Mouse (Mus musculus) limb, embryonic 10.5 days (tissue): ENCODE measurements at regions not wholly inside any gene's neighbourhood (a gene's known extent, or its start where the extent isn't known, plus 50 kb on each side); places are given as distances from the start of the nearest gene placed in this dataset.
A peak's percentile ranks its signal among the peaks of the same experiment; 100 is the strongest.

Experiments used
- DNase-seq: peaks from one replicate; pipeline ENCODE4 v3.0.0-alpha.2; 2017; ENCODE audit warnings: low spot score
- H3K27ac ChIP-seq: fragments of 300-500 bp; sonication (generic); 2 replicates; pipeline ENCODE4 v1.5.1; 2016; ENCODE audit warnings: mild to moderate bottlenecking
- H3K27me3 ChIP-seq: fragments of 300-500 bp; sonication (generic); 2 replicates; pipeline ENCODE4 v1.6.1; 2016; ENCODE audit warnings: low read depth, mild to moderate bottlenecking; ENCODE audit not compliant: poor library complexity, severe bottlenecking
- H3K36me3 ChIP-seq: fragments of 300-500 bp; sonication (generic); 2 replicates; pipeline ENCODE4 v1.6.1; 2016; ENCODE audit warnings: mild to moderate bottlenecking, moderate library complexity
- H3K4me1 ChIP-seq: fragments of 300-500 bp; sonication (generic); 2 replicates; pipeline ENCODE4 v1.6.1; 2016
- H3K4me3 ChIP-seq: fragments of 300-500 bp; sonication (generic); 2 replicates; pipeline ENCODE4 v1.5.1; 2016; ENCODE audit warnings: mild to moderate bottlenecking, moderate library complexity
- H3K9me3 ChIP-seq: fragments of 300-500 bp; sonication (generic); replicated peaks from 2 replicates; pipeline ENCODE4 v1.6.1; 2016; ENCODE audit warnings: mild to moderate bottlenecking
- WGBS: fragments of 180-500 bp; shearing (Covaris S2); methylation state at CpG from one replicate; pipeline ENCODE4 v1.1.7; 2016; 5-methylcytosine and 5-hydroxymethylcytosine counted together

- H3K27ac ChIP-seq: no peak overlapping the region
- no peaks in the 10 kb centered on the region for H3K9me3 ChIP-seq
- no peak overlapping the region for H3K4me3 ChIP-seq
- 86% methylated on average over 6 of the region's 6 CpGs for WGBS
- H3K27me3 ChIP-seq: no peaks in the 10 kb centered on the region
- H3K4me1 ChIP-seq: peaks cover 19% of the 10 kb centered on the region
- DNase-seq: no peak
- H3K36me3 ChIP-seq: no peaks in the 10 kb centered on the region
Observed at GRCm38 (mm10) chr6:98635816-98636215, 293.3 kb upstream of the Gm765 start.

- Histone ChIP-seq H3K4me1 (peaks cover 19% of the 10 kb centered on the region), H3K27me3 (no peaks in the 10 kb centered on the region), H3K27ac (no peak overlapping the region), H3K36me3 (no peaks in the 10 kb centered on the region), H3K4me3 (no peak overlapping the region), H3K9me3 (no peaks in the 10 kb centered on the region)
- WGBS: 56% methylated on average over 18 of the region's 18 CpGs
- DNase-seq: peak; percentile 47
Observed at GRCm38 (mm10) chr6:98632278-98633063, 289.9 kb upstream of the Gm765 start.

- Histone ChIP-seq H3K27me3 (no peaks in the 10 kb centered on the region), H3K4me1 (peaks cover 19% of the 10 kb centered on the region), H3K9me3 (no peaks in the 10 kb centered on the region), H3K4me3 (no peak overlapping the region), H3K36me3 (no peaks in the 10 kb centered on the region), H3K27ac (no peak overlapping the region)
- no peak for DNase-seq
- WGBS: 34% methylated on average over 8 of the region's 8 CpGs
Observed at GRCm38 (mm10) chr6:98631269-98631668, 288.7 kb upstream of the Gm765 start.

- Histone ChIP-seq H3K27me3 (no peaks in the 10 kb centered on the region), H3K9me3 (no peaks in the 10 kb centered on the region), H3K4me3 (no peak overlapping the region), H3K4me1 (peaks cover 19% of the 10 kb centered on the region), H3K27ac (no peak overlapping the region), H3K36me3 (no peaks in the 10 kb centered on the region)
- no peak for DNase-seq
- 78% methylated on average over 4 of the region's 4 CpGs for WGBS
Observed at GRCm38 (mm10) chr6:98629646-98630045, 287.1 kb upstream of the Gm765 start.

- Histone ChIP-seq H3K9me3 (no peaks in the 10 kb centered on the region), H3K4me1 (peaks cover 4% of the 10 kb centered on the region), H3K36me3 (no peaks in the 10 kb centered on the region), H3K27ac (no peak overlapping the region), H3K4me3 (no peak overlapping the region), H3K27me3 (no peaks in the 10 kb centered on the region)
- 94% methylated on average over 10 of the region's 10 CpGs for WGBS
- no peak for DNase-seq
Observed at GRCm38 (mm10) chr6:98626435-98626834, 283.9 kb upstream of the Gm765 start.

- Histone ChIP-seq H3K9me3 (no peaks in the 10 kb centered on the region), H3K27ac (no peak overlapping the region), H3K4me3 (no peak overlapping the region), H3K4me1 (peaks cover 3% of the 10 kb centered on the region; the same call in 1 of the 2 replicates), H3K27me3 (no peaks in the 10 kb centered on the region), H3K36me3 (no peaks in the 10 kb centered on the region)
- DNase-seq: no peak
- WGBS: 91% methylated on average over 3 of the region's 3 CpGs
Observed at GRCm38 (mm10) chr6:98620886-98621285, 278.3 kb upstream of the Gm765 start.

- no peak for DNase-seq
- no peak overlapping the region for H3K4me3 ChIP-seq
- no peak overlapping the region for H3K27ac ChIP-seq
- no peaks in the 10 kb centered on the region for H3K9me3 ChIP-seq
- no peaks in the 10 kb centered on the region for H3K27me3 ChIP-seq
- H3K4me1 ChIP-seq: peaks cover 12% of the 10 kb centered on the region
- 86% methylated on average over 10 of the region's 10 CpGs for WGBS
- H3K36me3 ChIP-seq: no peaks in the 10 kb centered on the region
Observed at GRCm38 (mm10) chr6:98613030-98613429, 270.5 kb upstream of the Gm765 start.

- Histone ChIP-seq H3K4me1 (peaks cover 12% of the 10 kb centered on the region), H3K9me3 (no peaks in the 10 kb centered on the region), H3K36me3 (no peaks in the 10 kb centered on the region), H3K27me3 (no peaks in the 10 kb centered on the region), H3K4me3 (no peak overlapping the region), H3K27ac (no peak overlapping the region)
- WGBS: 30% methylated on average over 1 of the region's 1 CpGs
- no peak for DNase-seq
Observed at GRCm38 (mm10) chr6:98609133-98609532, 266.6 kb upstream of the Gm765 start.

GRCm38 (mm10) chr6:98606680-98607079 lies 264.1 kb upstream of the Gm765 start:
- no peak for DNase-seq
- Histone ChIP-seq H3K36me3 (no peaks in the 10 kb centered on the region), H3K4me3 (no peak overlapping the region), H3K4me1 (peaks cover 12% of the 10 kb centered on the region), H3K27me3 (no peaks in the 10 kb centered on the region), H3K9me3 (no peaks in the 10 kb centered on the region), H3K27ac (no peak overlapping the region)
- 90% methylated on average over 3 of the region's 3 CpGs for WGBS

- 92% methylated on average over 6 of the region's 6 CpGs for WGBS
Observed at GRCm38 (mm10) chr6:98597612-98598011, 255.1 kb upstream of the Gm765 start.

GRCm38 (mm10) chr6:98590989-98591388 lies 248.4 kb upstream of the Gm765 start:
- Histone ChIP-seq H3K4me1 (no peaks in the 10 kb centered on the region), H3K27me3 (no peaks in the 10 kb centered on the region), H3K27ac (no peak overlapping the region), H3K4me3 (no peak overlapping the region), H3K36me3 (no peaks in the 10 kb centered on the region), H3K9me3 (no peaks in the 10 kb centered on the region)
- 89% methylated on average over 4 of the region's 4 CpGs for WGBS
- DNase-seq: no peak

More at GRCm38 (mm10) chr6:98597612-98598011, 255.1 kb upstream of the Gm765 start:
- Histone ChIP-seq H3K27me3 (no peaks in the 10 kb centered on the region), H3K27ac (no peak overlapping the region), H3K9me3 (no peaks in the 10 kb centered on the region), H3K4me1 (no peaks in the 10 kb centered on the region), H3K36me3 (no peaks in the 10 kb centered on the region), H3K4me3 (no peak overlapping the region)
- DNase-seq: no peak

- DNase-seq: no peak
- Histone ChIP-seq H3K27me3 (no peaks in the 10 kb centered on the region), H3K36me3 (no peaks in the 10 kb centered on the region), H3K4me1 (no peaks in the 10 kb centered on the region), H3K9me3 (no peaks in the 10 kb centered on the region), H3K4me3 (no peak overlapping the region), H3K27ac (no peak overlapping the region)
- 88% methylated on average over 4 of the region's 4 CpGs for WGBS
Observed at GRCm38 (mm10) chr6:98588979-98589378, 246.4 kb upstream of the Gm765 start.

GRCm38 (mm10) chr6:98584541-98584940 lies 242.0 kb upstream of the Gm765 start:
- H3K27ac ChIP-seq: no peak overlapping the region
- H3K4me3 ChIP-seq: no peak overlapping the region
- no peaks in the 10 kb centered on the region for H3K9me3 ChIP-seq
- H3K4me1 ChIP-seq: peaks cover 5% of the 10 kb centered on the region; the same call in 1 of the 2 replicates
- 82% methylated on average over 4 of the region's 4 CpGs for WGBS
- DNase-seq: no peak
- no peaks in the 10 kb centered on the region for H3K27me3 ChIP-seq
- no peaks in the 10 kb centered on the region for H3K36me3 ChIP-seq

- Histone ChIP-seq H3K36me3 (no peaks in the 10 kb centered on the region), H3K9me3 (no peaks in the 10 kb centered on the region), H3K4me1 (peaks cover 5% of the 10 kb centered on the region; the same call in 1 of the 2 replicates), H3K27ac (no peak overlapping the region), H3K27me3 (no peaks in the 10 kb centered on the region), H3K4me3 (no peak overlapping the region)
- WGBS: 29% methylated on average over 2 of the region's 2 CpGs
- DNase-seq: no peak
Observed at GRCm38 (mm10) chr6:98582826-98583225, 240.3 kb upstream of the Gm765 start.
